Mouse (Mus musculus) spleen, postnatal 0 days (tissue): ENCODE data around the gene Olfml3. TPM values are rescaled to one million over a fixed set of nuclear protein-coding genes. Genes with fewer than 3 reads are reported as not detected.

Source experiments
- polyA plus RNA-seq: library from polyadenylated mRNA; unstranded; fragments of >200 nt; fragmentation: Nextera tagmentation; extraction: Ambion mirVana; gene quantifications from 2 replicates; pipeline ENCODE4 v1.2.1, GENCODE M21; 2015

Gene Olfml3
- polyA plus RNA-seq: 27.5 and 39.0 TPM in 2 replicates

DNA sequence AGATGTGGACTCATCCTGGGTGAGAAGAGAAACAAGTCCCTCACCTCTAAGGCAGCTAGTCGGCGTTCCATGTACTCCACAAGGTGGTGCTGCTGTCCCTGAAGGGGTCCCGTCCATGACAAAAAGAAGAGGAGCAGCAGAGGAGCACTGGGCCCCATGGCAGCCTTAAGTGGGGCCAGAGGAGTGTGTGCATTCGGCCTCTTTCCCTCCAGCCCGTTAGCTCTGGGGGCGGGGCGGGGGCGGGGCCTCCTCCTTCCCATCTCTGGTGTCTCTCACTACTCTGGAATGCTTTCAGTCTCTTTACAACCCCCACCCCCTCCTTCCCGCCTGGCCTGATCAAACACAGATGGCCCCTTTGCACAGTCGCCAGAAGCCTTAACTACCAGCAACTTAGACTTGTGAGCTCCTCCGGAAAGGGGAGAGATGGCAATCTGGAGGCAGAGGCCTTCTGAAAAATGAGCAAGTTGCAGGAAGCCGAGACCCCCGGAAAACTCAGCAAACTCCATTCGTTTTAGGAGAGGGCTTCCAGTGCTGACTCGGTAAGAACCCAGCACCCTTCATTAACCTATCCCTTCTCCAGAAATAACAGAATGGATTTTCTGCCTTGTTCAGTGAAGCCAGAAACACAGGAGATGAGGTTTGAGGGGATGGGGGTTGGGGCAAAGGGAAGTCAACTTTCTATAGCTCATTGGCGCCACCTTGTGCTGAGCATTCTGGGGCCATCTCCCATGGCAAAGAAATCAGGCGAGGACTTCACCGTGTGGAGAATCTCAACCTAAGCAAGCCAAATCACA is at the start of gene Olfml3:
Olfml3 (minus strand) TSS at position 224 of the 794 bp plus-strand sequence.

DNA sequence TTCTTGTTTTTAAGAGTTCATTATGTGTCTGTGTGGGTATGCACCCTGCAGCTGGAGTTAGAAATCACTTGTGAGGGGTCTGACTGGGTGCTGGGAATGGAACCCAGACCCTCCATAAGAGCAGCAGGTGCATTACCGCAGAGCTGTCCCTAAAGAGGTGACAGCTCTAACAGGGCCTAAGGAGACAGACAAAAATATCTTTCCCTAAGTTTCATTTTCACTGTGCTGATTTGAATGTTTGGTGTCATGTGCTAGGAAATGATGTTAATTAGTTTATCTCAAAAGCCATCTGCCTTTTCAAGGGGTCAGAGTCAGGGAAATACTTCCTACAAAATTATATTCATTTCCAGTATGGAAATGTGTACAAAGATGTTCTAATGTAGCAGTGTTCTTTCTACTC is 1.5 kb upstream of the Olfml3 start, which contains the start of gene Gm10964:
Gm10964 (plus strand) TSS at position 38 of the 400 bp plus-strand sequence.

Other genes with a start within 250 kb of the Olfml3 start
- gene Syt6, start 162.8 kb downstream of the Olfml3 start, polyA plus RNA-seq: 1.2 and 1.9 TPM in 2 replicates
- 0.28 and 0.30 TPM in 2 replicates for gene Atg4a-ps, start 91.9 kb downstream of the Olfml3 start, polyA plus RNA-seq
- gene Gm10964, start 1.4 kb upstream of the Olfml3 start, polyA plus RNA-seq: not detected in 2 replicates
- 18.1 and 19.0 TPM in 2 replicates for gene Hipk1, start 53.6 kb upstream of the Olfml3 start, polyA plus RNA-seq
- gene Dclre1b, start 71.4 kb upstream of the Olfml3 start, polyA plus RNA-seq: 33.3 and 43.3 TPM in 2 replicates
- gene Ap4b1, start 71.5 kb upstream of the Olfml3 start, polyA plus RNA-seq: 14.8 TPM in 2 replicates
- gene Gm43064, start 71.6 kb upstream of the Olfml3 start, polyA plus RNA-seq: 0.17 and 0.83 TPM in 2 replicates
- 1.6 and 2.5 TPM in 2 replicates for gene Bcl2l15, start 94.6 kb upstream of the Olfml3 start, polyA plus RNA-seq
- gene Ptpn22, start 121.8 kb upstream of the Olfml3 start, polyA plus RNA-seq: 8.7 and 13.1 TPM in 2 replicates
- 8.3 and 9.2 TPM in 2 replicates for gene Rsbn1, start 176.1 kb upstream of the Olfml3 start, polyA plus RNA-seq
- 10.4 and 10.5 TPM in 2 replicates for gene Phtf1, start 230.1 kb upstream of the Olfml3 start, polyA plus RNA-seq